Mouse (Mus musculus) ES-Bruce4 (cell line): ENCODE measurements at regions not wholly inside any gene's neighbourhood (a gene's known extent, or its start where the extent isn't known, plus 50 kb on each side); places are given as distances from the start of the nearest gene placed in this dataset.

Source experiments
- H3K27ac ChIP-seq: 2 replicates; pipeline ENCODE4 v1.5.1; 2012; ENCODE audit warnings: low read length, inconsistent platforms; ENCODE audit not compliant: insufficient read depth
- H3K27me3 ChIP-seq: 2 replicates; pipeline ENCODE4 v1.6.1; 2012; ENCODE audit warnings: mild to moderate bottlenecking, low read length, inconsistent platforms; ENCODE audit not compliant: control insufficient read depth, poor library complexity, insufficient read depth, severe bottlenecking
- H3K36me3 ChIP-seq: 2 replicates; pipeline ENCODE4 v1.6.1; 2012; ENCODE audit warnings: inconsistent platforms, mild to moderate bottlenecking, low read length, moderate library complexity; ENCODE audit not compliant: control insufficient read depth, poor library complexity, insufficient read depth, severe bottlenecking
- H3K4me1 ChIP-seq: one replicate; pipeline ENCODE4 v1.8.1; 2011; ENCODE audit warnings: low read length; ENCODE audit not compliant: control insufficient read depth, insufficient read depth
- H3K4me3 ChIP-seq: 2 replicates; pipeline ENCODE4 v1.5.1; 2011; ENCODE audit warnings: low read depth, mild to moderate bottlenecking, low read length
- H3K9ac ChIP-seq: 2 replicates; pipeline ENCODE4 v1.6.1; 2012; ENCODE audit warnings: low read depth, mild to moderate bottlenecking, inconsistent platforms; ENCODE audit not compliant: poor library complexity, severe bottlenecking
- H3K9me3 ChIP-seq: replicated peaks from 2 replicates; pipeline ENCODE4 v1.6.1; 2012; ENCODE audit warnings: mild to moderate bottlenecking, low read length, inconsistent platforms; ENCODE audit not compliant: control insufficient read depth, poor library complexity, insufficient read depth, severe bottlenecking
- CTCF ChIP-seq: IDR thresholded peaks from one replicate; pipeline ENCODE4 v1.8.1; 2011; ENCODE audit warnings: low read depth, low read length
- EP300 ChIP-seq: IDR thresholded peaks from 2 replicates; pipeline ENCODE4 v1.6.1; 2011; ENCODE audit warnings: low read depth, low read length; ENCODE audit not compliant: insufficient read depth
- POLR2A ChIP-seq: IDR thresholded peaks from one replicate; pipeline ENCODE4 v1.8.1; 2011; ENCODE audit warnings: low read length; ENCODE audit not compliant: insufficient read depth

DNA sequence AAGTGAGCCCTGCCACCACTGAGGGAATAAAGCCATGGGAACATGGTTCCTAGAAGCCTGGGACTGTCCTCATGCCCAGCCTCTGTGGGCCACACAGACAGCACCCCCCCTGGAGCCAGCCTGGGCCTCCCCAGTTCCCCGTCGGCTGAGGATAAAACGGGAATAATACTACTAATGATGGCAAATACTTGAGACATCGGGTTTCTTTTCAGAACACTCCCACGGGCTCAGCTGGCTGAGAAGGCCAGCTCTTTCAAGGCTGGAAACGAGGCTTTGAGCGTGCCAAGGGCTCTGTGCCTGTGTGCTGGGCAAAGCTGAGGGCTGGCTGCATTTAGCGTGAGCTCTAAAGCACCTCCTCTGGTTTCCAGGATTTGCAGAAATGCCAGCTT lies 183.7 kb downstream of the Bmp7 start:
- Histone ChIP-seq H3K36me3 (no peaks in the 10 kb centered on the region), H3K9ac (no peak overlapping the region), H3K4me1 (peaks cover 7% of the 10 kb centered on the region), H3K27me3 (no peaks in the 10 kb centered on the region), H3K27ac (no peak overlapping the region), H3K9me3 (no peaks in the 10 kb centered on the region), H3K4me3 (no peak overlapping the region)
- TF ChIP-seq CTCF = no peak
- no peak for TF ChIP-seq POLR2A
- TF ChIP-seq EP300 = no peak

DNA sequence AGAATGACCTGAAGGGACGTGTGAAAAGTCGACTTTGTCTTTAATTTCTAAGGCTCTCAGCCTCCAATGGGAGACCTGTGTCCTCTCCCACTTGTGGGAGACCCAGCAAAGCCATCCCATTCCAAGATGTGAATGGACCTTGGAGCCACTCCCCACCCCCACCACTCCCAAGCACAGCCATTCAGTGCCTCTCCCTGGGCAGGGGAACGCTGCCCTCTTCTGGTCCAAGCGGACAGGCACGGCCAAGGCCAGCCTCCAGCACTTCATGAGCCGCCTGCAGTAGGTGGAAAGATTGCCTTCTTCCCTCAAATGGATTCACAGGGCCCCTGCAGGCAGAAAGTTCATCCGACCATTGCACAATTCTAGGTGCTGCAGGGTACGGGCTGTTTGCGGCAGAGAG lies 181.6 kb downstream of the Bmp7 start:
- no peaks in the 10 kb centered on the region for H3K27me3 ChIP-seq

DNA sequence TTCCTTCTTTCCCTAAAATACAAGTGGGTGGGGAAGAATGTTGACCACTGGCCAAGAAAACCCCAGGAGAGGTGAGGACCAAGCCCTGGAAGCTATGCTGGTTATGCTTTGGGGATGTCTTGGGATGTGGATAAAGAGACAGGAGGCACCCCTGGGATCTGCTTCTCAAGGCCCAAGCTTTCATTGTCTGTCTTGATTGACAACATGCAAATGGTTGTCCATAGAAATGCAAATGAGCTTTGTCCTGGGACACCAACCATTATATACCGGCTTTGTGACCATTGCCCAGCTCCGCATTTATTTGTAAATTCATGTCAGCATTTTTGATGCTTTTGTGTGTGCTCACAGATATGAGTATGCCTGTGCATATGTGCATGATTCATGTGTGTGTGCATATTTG lies 174.9 kb downstream of the Bmp7 start:
- Histone ChIP-seq H3K9ac (no peak overlapping the region), H3K27me3 (no peaks in the 10 kb centered on the region), H3K9me3 (no peaks in the 10 kb centered on the region), H3K27ac (no peak overlapping the region), H3K36me3 (no peaks in the 10 kb centered on the region), H3K4me3 (no peak overlapping the region), H3K4me1 (peaks cover 2% of the 10 kb centered on the region)
- no peak for TF ChIP-seq CTCF
- no peak for TF ChIP-seq POLR2A
- no peak for TF ChIP-seq EP300

More for the DNA sequence above, 181.6 kb downstream of the Bmp7 start:
- TF ChIP-seq EP300 (peak; percentile 71; the same call in 1 of the 2 replicates), POLR2A (no peak), CTCF (peak; percentile 96)
- Histone ChIP-seq H3K4me1 (peaks cover 7% of the 10 kb centered on the region), H3K4me3 (no peak overlapping the region), H3K27ac (no peak overlapping the region), H3K36me3 (no peaks in the 10 kb centered on the region), H3K9me3 (no peaks in the 10 kb centered on the region), H3K9ac (no peak overlapping the region)

DNA sequence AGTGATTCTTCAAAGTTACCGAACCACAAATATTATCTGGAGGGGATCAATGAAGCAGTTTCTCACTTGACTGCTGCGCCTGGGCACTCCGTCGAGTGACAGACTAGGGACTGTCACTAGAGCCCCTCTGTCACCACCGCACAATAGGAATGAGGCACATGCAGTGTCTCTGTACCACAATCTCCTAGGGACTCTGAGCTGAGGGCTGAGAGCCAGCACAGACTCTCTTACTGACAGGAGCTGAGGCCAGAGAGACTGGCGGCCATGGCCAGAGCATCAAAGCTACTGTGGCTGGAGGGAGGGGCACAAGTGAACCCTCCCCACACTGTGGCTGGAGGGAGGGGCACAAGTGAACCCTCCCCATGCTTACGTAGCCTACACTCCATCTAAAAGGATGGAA lies 173.7 kb downstream of the Bmp7 start:
- Histone ChIP-seq H3K9ac (no peak overlapping the region), H3K4me3 (no peak overlapping the region), H3K27ac (no peak overlapping the region), H3K36me3 (no peaks in the 10 kb centered on the region), H3K9me3 (no peaks in the 10 kb centered on the region), H3K4me1 (peaks cover 2% of the 10 kb centered on the region), H3K27me3 (no peaks in the 10 kb centered on the region)
- no peak for TF ChIP-seq POLR2A
- TF ChIP-seq CTCF = no peak
- no peak for TF ChIP-seq EP300

DNA sequence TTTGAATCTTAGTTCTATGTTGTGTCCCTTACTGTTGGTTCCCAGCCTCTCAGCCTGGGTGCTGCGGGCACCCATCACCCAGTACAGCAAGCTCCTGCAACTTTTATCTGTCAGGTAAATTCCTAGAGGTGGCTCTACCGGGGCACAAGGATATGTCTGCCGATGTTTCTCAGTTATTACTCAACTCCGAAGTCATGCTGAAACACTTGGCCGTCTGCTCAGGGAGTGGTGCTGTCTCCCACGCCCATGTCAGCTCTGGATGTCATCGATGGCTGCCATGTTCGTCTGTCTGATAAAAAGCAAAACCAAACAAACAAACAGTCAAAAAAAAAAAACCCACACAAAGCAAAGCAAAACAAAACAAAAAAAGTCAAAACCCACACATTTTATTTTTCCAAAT lies 171.4 kb downstream of the Bmp7 start:
- Histone ChIP-seq H3K4me1 (peaks cover 2% of the 10 kb centered on the region), H3K36me3 (no peaks in the 10 kb centered on the region), H3K4me3 (no peak overlapping the region), H3K9ac (no peak overlapping the region), H3K9me3 (no peaks in the 10 kb centered on the region), H3K27me3 (no peaks in the 10 kb centered on the region), H3K27ac (no peak overlapping the region)
- no peak for TF ChIP-seq EP300
- no peak for TF ChIP-seq CTCF
- TF ChIP-seq POLR2A = no peak

DNA sequence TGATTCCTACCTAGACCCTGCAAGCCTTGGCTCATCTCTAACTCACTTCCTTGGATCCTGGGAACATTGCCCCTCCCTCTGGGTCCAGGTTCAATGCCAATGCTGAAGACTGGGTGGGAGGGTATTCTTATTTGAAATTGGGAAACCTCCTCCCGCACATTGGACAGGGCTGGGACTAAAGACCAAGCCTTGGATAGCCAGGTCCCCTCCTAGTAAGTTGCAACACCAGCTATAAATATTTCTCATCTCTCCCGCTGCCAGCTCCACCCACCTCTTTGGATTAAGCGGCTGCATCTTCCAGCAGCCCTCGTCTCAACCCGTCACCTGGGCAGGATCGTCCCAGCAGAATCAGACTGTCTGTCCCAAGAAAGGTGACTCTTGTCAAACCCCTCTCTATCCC lies 170.1 kb downstream of the Bmp7 start:
- H3K27me3 ChIP-seq = no peaks in the 10 kb centered on the region
- no peaks in the 10 kb centered on the region for H3K36me3 ChIP-seq
- no peaks in the 10 kb centered on the region for H3K9me3 ChIP-seq
- TF ChIP-seq CTCF = no peak
- TF ChIP-seq EP300 = no peak
- no peak for TF ChIP-seq POLR2A
- H3K27ac ChIP-seq = no peak overlapping the region
- no peak overlapping the region for H3K9ac ChIP-seq
- no peak overlapping the region for H3K4me3 ChIP-seq
- H3K4me1 ChIP-seq = no peaks in the 10 kb centered on the region
